Mouse (Mus musculus): ENCODE data around the gene Nox1. TPM values are rescaled to one million over a fixed set of nuclear protein-coding genes. Genes with fewer than 3 reads are reported as not detected.

The Nox1 gene
- total and polyA plus RNA-seq, 3 experiments = 0.34 TPM; not detected in 2

DNA sequence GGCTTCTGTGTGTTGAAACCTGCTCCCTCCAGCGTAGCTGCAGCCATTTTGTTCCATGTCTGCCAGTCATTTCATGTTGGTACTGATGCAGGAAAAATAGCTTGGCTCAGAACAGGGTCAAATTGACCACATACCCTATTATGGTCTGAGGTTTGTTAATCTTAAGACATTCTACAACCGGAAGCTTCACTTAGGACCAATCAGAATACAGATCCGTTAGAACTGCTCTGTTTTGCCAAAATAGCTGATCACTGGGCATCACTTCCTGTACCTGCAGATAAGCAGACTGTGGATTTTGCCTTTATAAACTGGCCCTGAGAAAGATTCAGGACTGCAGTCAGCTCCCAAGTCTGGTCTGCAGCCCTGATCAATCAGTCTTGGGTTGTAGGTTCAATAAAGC is 93.2 kb downstream of the Nox1 start:
- DNase-seq = no peak
- Histone ChIP-seq H3K9ac (ENCODE audit: low read depth, low read length) (no peak overlapping the region), H3K36me3 (ENCODE audit: control insufficient read depth, insufficient read depth, low read length) (no peaks in the 10 kb centered on the region), H3K4me3 (no peak overlapping the region), H3K79me2 (replicated peaks; ENCODE audit: control insufficient read depth, insufficient read depth, low read length) (no peaks in the 10 kb centered on the region), H3K27me3 (ENCODE audit: control insufficient read depth, insufficient read depth, low read length) (no peaks in the 10 kb centered on the region), H3K4me1 (ENCODE audit: control insufficient read depth, insufficient read depth, low read length) (no peaks in the 10 kb centered on the region), H3K27ac (no peak overlapping the region)
- WGBS = 50% methylated on average over 3 of the region's 3 CpGs
- no peak for TF ChIP-seq CTCF (IDR thresholded peaks at IDR 0.05)
- TF ChIP-seq EP300 (IDR thresholded peaks at IDR 0.05; ENCODE audit: insufficient read depth, low read depth, low read length) = no peak
- no peak for TF ChIP-seq POLR2A (IDR thresholded peaks at IDR 0.05; ENCODE audit: insufficient read depth, low read depth, low read length)
- intact Hi-C loops (cut with DNase I) = no loop called here

GRCm38 (mm10) chrX:134116417-134116816 is 105.3 kb downstream of the Nox1 start:
- 53% methylated on average over 3 of the region's 3 CpGs for WGBS
- H3K9ac ChIP-seq (ENCODE audit: low read depth, low read length) = no peak overlapping the region
- intact Hi-C loops (cut with DNase I) = no loop called here
- H3K27ac ChIP-seq = no peak overlapping the region
- H3K79me2 ChIP-seq (replicated peaks; ENCODE audit: control insufficient read depth, insufficient read depth, low read length) = no peaks in the 10 kb centered on the region
- DNase-seq = no peak
- no peak for TF ChIP-seq EP300 (IDR thresholded peaks at IDR 0.05; ENCODE audit: insufficient read depth, low read depth, low read length)
- no peak for TF ChIP-seq POLR2A (IDR thresholded peaks at IDR 0.05; ENCODE audit: insufficient read depth, low read depth, low read length)
- no peak for TF ChIP-seq CTCF (IDR thresholded peaks at IDR 0.05)
- no peak overlapping the region for H3K4me3 ChIP-seq
- no peaks in the 10 kb centered on the region for H3K4me1 ChIP-seq (ENCODE audit: control insufficient read depth, insufficient read depth, low read length)
- H3K27me3 ChIP-seq (ENCODE audit: control insufficient read depth, insufficient read depth, low read length) = no peaks in the 10 kb centered on the region
- no peaks in the 10 kb centered on the region for H3K36me3 ChIP-seq (ENCODE audit: control insufficient read depth, insufficient read depth, low read length)

- H3K27ac ChIP-seq = no peak overlapping the region
- intact Hi-C loops (cut with DNase I) = no loop called here
- H3K27me3 ChIP-seq (ENCODE audit: control insufficient read depth, insufficient read depth, low read length) = no peaks in the 10 kb centered on the region
- no peaks in the 10 kb centered on the region for H3K79me2 ChIP-seq (replicated peaks; ENCODE audit: control insufficient read depth, insufficient read depth, low read length)
- H3K4me3 ChIP-seq = no peak overlapping the region
- H3K9ac ChIP-seq (ENCODE audit: low read depth, low read length) = no peak overlapping the region
- no peak for DNase-seq
- no peak for TF ChIP-seq CTCF (IDR thresholded peaks at IDR 0.05)
- TF ChIP-seq POLR2A (IDR thresholded peaks at IDR 0.05; ENCODE audit: insufficient read depth, low read depth, low read length) = no peak
- no peak for TF ChIP-seq EP300 (IDR thresholded peaks at IDR 0.05; ENCODE audit: insufficient read depth, low read depth, low read length)
- H3K4me1 ChIP-seq (ENCODE audit: control insufficient read depth, insufficient read depth, low read length) = no peaks in the 10 kb centered on the region
- H3K36me3 ChIP-seq (ENCODE audit: control insufficient read depth, insufficient read depth, low read length) = no peaks in the 10 kb centered on the region
- 47% methylated on average over 3 of the region's 3 CpGs for WGBS
Observed at GRCm38 (mm10) chrX:134111767-134112166, 110.0 kb downstream of the Nox1 start.

DNA sequence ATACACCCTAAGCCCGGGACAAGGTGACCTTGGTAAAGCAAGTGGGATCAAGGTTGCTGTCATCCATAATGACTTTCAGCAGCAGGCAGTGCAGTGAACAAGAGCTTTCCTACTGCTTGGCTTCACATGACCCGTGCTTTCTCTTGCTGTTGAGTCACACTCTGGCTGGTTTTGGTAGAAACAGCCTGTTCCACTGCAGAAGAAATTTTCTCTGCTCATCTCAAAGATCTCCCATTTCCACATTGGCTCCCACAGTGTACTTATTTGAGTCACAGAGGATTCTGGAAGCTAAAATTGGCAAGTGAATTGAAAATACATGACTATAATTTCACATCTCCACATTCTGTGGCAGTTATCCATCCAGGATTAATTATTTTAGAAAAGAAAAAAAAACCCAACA is 119.1 kb downstream of the Nox1 start:
- H3K79me2 ChIP-seq (replicated peaks; ENCODE audit: control insufficient read depth, insufficient read depth, low read length) = no peaks in the 10 kb centered on the region
- H3K36me3 ChIP-seq (ENCODE audit: control insufficient read depth, insufficient read depth, low read length) = no peaks in the 10 kb centered on the region
- H3K4me3 ChIP-seq = no peak overlapping the region
- DNase-seq = no peak
- no peak overlapping the region for H3K9ac ChIP-seq (ENCODE audit: low read depth, low read length)
- H3K27me3 ChIP-seq (ENCODE audit: control insufficient read depth, insufficient read depth, low read length) = no peaks in the 10 kb centered on the region
- intact Hi-C loops (cut with DNase I) = no loop called here
- no peak overlapping the region for H3K27ac ChIP-seq
- TF ChIP-seq POLR2A (IDR thresholded peaks at IDR 0.05; ENCODE audit: insufficient read depth, low read depth, low read length) (no peak), CTCF (IDR thresholded peaks at IDR 0.05) (no peak), EP300 (IDR thresholded peaks at IDR 0.05; ENCODE audit: insufficient read depth, low read depth, low read length) (no peak)
- H3K4me1 ChIP-seq (ENCODE audit: control insufficient read depth, insufficient read depth, low read length) = no peaks in the 10 kb centered on the region
- WGBS = 52% methylated on average over 2 of the region's 2 CpGs

DNA sequence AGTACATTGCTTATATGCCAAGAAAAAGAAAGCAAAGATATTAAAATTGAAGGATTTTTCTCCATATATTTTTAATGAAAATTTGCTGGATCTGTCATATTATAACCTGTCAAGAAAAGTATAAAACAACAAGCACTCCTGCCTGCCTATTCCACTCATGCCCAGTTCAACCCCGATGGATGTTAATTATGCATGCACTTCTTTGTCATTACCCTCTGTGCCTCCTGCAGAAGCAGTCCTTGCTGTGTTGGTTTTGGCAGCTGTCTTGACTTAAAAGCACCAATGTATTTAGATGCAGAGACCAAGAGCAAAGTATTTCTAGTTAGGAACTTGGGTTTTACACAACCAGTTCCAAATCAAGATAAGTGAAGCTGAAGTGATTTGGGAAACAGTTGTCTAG is 136.3 kb downstream of the Nox1 start:
- DNase-seq = no peak
- no peak overlapping the region for H3K9ac ChIP-seq (ENCODE audit: low read depth, low read length)
- H3K4me1 ChIP-seq (ENCODE audit: control insufficient read depth, insufficient read depth, low read length) = no peaks in the 10 kb centered on the region
- no peak overlapping the region for H3K4me3 ChIP-seq
- 64% methylated on average over 1 of the region's 1 CpGs for WGBS
- intact Hi-C loops (cut with DNase I) = no loop called here
- H3K27me3 ChIP-seq (ENCODE audit: control insufficient read depth, insufficient read depth, low read length) = no peaks in the 10 kb centered on the region
- TF ChIP-seq POLR2A (IDR thresholded peaks at IDR 0.05; ENCODE audit: insufficient read depth, low read depth, low read length) (no peak), CTCF (IDR thresholded peaks at IDR 0.05) (no peak), EP300 (IDR thresholded peaks at IDR 0.05; ENCODE audit: insufficient read depth, low read depth, low read length) (no peak)
- H3K36me3 ChIP-seq (ENCODE audit: control insufficient read depth, insufficient read depth, low read length) = no peaks in the 10 kb centered on the region
- H3K79me2 ChIP-seq (replicated peaks; ENCODE audit: control insufficient read depth, insufficient read depth, low read length) = no peaks in the 10 kb centered on the region
- no peak overlapping the region for H3K27ac ChIP-seq

DNA sequence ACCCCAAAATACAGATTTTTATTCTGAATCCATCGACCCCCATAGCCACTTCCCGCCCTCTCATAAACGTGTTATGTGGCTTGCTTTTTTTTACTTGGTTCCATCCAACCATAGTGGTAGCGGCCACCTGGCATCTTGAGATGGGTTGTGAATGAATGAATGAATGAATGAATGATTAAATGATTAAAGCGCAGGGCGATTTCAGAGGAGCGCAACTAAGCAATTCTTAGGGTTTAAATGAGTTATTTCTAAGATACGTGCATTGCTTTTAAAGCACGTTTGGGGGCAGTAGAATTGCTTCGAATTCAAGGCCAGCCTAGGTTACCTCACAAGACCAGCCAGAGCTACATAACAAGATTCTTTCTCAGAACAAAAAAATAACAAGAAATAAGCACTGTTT is 162.0 kb downstream of the Nox1 start:
- H3K9ac ChIP-seq (ENCODE audit: low read depth, low read length) = peak overlapping the region; percentile 75
- no peaks in the 10 kb centered on the region for H3K36me3 ChIP-seq (ENCODE audit: control insufficient read depth, insufficient read depth, low read length)
- H3K79me2 ChIP-seq (replicated peaks; ENCODE audit: control insufficient read depth, insufficient read depth, low read length) = no peaks in the 10 kb centered on the region
- peak overlapping the region; percentile 79 for H3K27ac ChIP-seq
- WGBS = 19% methylated on average over 10 of the region's 10 CpGs
- intact Hi-C loops (cut with DNase I) = loop anchor here (5.0 to 10.0 kb wide), 4 partner anchors 37 to 365 kb away; partner anchors contain the start of gene Cenpi
- H3K4me3 ChIP-seq = peak overlapping the region; percentile 68
- no peaks in the 10 kb centered on the region for H3K4me1 ChIP-seq (ENCODE audit: control insufficient read depth, insufficient read depth, low read length)
- no peaks in the 10 kb centered on the region for H3K27me3 ChIP-seq (ENCODE audit: control insufficient read depth, insufficient read depth, low read length)
- TF ChIP-seq EP300 (IDR thresholded peaks at IDR 0.05; ENCODE audit: insufficient read depth, low read depth, low read length) (no peak), CTCF (IDR thresholded peaks at IDR 0.05) (peak; percentile 25), POLR2A (IDR thresholded peaks at IDR 0.05; ENCODE audit: insufficient read depth, low read depth, low read length) (no peak)
- DNase-seq = no peak

All from heart, adult 2 months (tissue).